Mouse (Mus musculus) G1E (cell line): ENCODE measurements around the gene Eps8.

Source experiments
- CTCF ChIP-seq: IDR thresholded peaks from 2 replicates; pipeline ENCODE4 v1.5.1; 2012; ENCODE audit warnings: low read depth, low read length, inconsistent platforms, mixed read lengths
- GATA2 ChIP-seq: IDR thresholded peaks from 2 replicates; pipeline ENCODE4 v1.6.1; 2012; ENCODE audit warnings: low read depth, low read length, inconsistent platforms, borderline replicate concordance
- POLR2AphosphoS5 ChIP-seq: IDR thresholded peaks from 2 replicates; pipeline ENCODE4 v1.6.1; 2012; ENCODE audit warnings: low read depth, low read length, inconsistent platforms; ENCODE audit not compliant: insufficient replicate concordance

- no peak for TF ChIP-seq GATA2
- no peak for TF ChIP-seq CTCF
- TF ChIP-seq POLR2AphosphoS5 = no peak
Observed at GRCm38 (mm10) chr6:137487443-137487842, 167.2 kb downstream of the Eps8 start.
